Mouse (Mus musculus) liver, embryonic 14.5 days (tissue): Measurements from ENCODE around the gene Thegl. TPM values are rescaled to one million over a fixed set of nuclear protein-coding genes. Genes with fewer than 3 reads are reported as not detected.
A peak's percentile ranks its signal among the peaks of the same experiment; 100 is the strongest.

Experiments used
- ATAC-seq: fragments of 200-750 bp; cut with Nextera tagmentation; 2 replicates; pipeline ENCODE4 v1.8.0; 2017; ENCODE audit warnings: moderate number of reproducible peaks, mild to moderate bottlenecking, moderate library complexity; ENCODE audit not compliant: insufficient read depth
- DNase-seq, 3 experiments: peaks; one replicate each; pipeline ENCODE4 v3.0.0-alpha.2; 2012 to 2013; ENCODE audit warnings: low read depth in 3 of 3, low spot score in 3 of 3
- H3K27ac ChIP-seq: fragments of 300-500 bp; sonication (generic); 2 replicates; pipeline ENCODE4 v1.5.1; 2014; ENCODE audit warnings: moderate library complexity, mild to moderate bottlenecking, control low read depth, inconsistent platforms
- H3K27me3 ChIP-seq: fragments of 300-500 bp; sonication (generic); 2 replicates; pipeline ENCODE4 v1.6.1; 2014; ENCODE audit warnings: mild to moderate bottlenecking, low read length, moderate library complexity; ENCODE audit not compliant: control insufficient read depth, insufficient read depth
- H3K36me3 ChIP-seq: fragments of 300-500 bp; sonication (generic); replicated peaks from 2 replicates; pipeline ENCODE4 v1.6.1; 2014; ENCODE audit warnings: low read depth; ENCODE audit not compliant: control insufficient read depth, insufficient read depth
- H3K4me1 ChIP-seq, 2 experiments: fragments of 200-500 bp in 1 of 2; fragments of 300-500 bp in 1 of 2; sonication (generic) in 1 of 2; replicated peaks; 2 replicates each; pipeline ENCODE4 v1.6.1; 2012 to 2014; ENCODE audit warnings: antibody characterized with exemption in 1 of 2, inconsistent platforms in 1 of 2, low read length in 1 of 2; ENCODE audit not compliant: control insufficient read depth in 2 of 2, insufficient read depth in 2 of 2
- H3K4me2 ChIP-seq: fragments of 300-500 bp; sonication (generic); 2 replicates; pipeline ENCODE4 v1.6.1; 2014; ENCODE audit warnings: low read depth, mild to moderate bottlenecking, control low read depth, moderate library complexity
- H3K4me3 ChIP-seq, 2 experiments: fragments of 200-500 bp in 1 of 2; fragments of 300-500 bp in 1 of 2; sonication (generic) in 1 of 2; 2 replicates each; pipeline ENCODE4 v1.5.1; 2012 to 2014; ENCODE audit warnings: low read depth in 2 of 2, low read length in 2 of 2, mild to moderate bottlenecking in 2 of 2, control low read depth in 1 of 2, inconsistent platforms in 1 of 2, moderate library complexity in 1 of 2; ENCODE audit not compliant: insufficient read depth in 1 of 2
- H3K9ac ChIP-seq: fragments of 300-500 bp; sonication (generic); replicated peaks from 2 replicates; pipeline ENCODE4 v1.6.1; 2014; ENCODE audit warnings: mild to moderate bottlenecking, control low read depth, moderate library complexity
- H3K9me3 ChIP-seq: fragments of 300-500 bp; sonication (generic); 2 replicates; pipeline ENCODE4 v1.6.1; 2016; ENCODE audit warnings: low read length, mixed read lengths; ENCODE audit not compliant: control insufficient read depth
- CTCF ChIP-seq: IDR thresholded peaks from 2 replicates; pipeline ENCODE4 v1.5.1; 2016; ENCODE audit warnings: antibody characterized with exemption, low read depth, control low read depth
- EP300 ChIP-seq: IDR thresholded peaks from 2 replicates; pipeline ENCODE4 v1.6.1; 2016; ENCODE audit warnings: antibody characterized with exemption, low read depth
- WGBS: fragments of 180-500 bp; shearing (Covaris S2); extraction: QIAGEN DNeasy Blood & Tissue Kit; methylation state at CpG from one replicate; pipeline ENCODE4 v1.1.7; 2014; ENCODE audit not compliant: insufficient replicate concordance; 5-methylcytosine and 5-hydroxymethylcytosine counted together
- polyA plus RNA-seq, 2 experiments: library from polyadenylated mRNA; depleted of rRNA in 1 of 2; stranded (reverse) in 1 of 2; unstranded in 1 of 2; fragments of >200 nt; fragmentation: Nextera tagmentation in 1 of 2; extraction: Ambion mirVana in 1 of 2; gene quantifications; 2 replicates each; pipeline versions ENCODE4 v1.2.1 to v1.2.3; 2012 to 2014

Thegl gene
- polyA plus RNA-seq, 2 experiments: 0.18 to 0.43 TPM

- 74% methylated on average over 5 of the region's 5 CpGs for WGBS
- Histone ChIP-seq H3K4me2 (no peak overlapping the region), H3K36me3 (peaks cover 45% of the 10 kb centered on the region), H3K4me3 (no peak overlapping the region), H3K9me3 (no peaks in the 10 kb centered on the region), H3K9ac (no peak overlapping the region), H3K27me3 (no peaks in the 10 kb centered on the region), H3K4me1 (peaks cover 2% of the 10 kb centered on the region in 2 experiments), H3K27ac (no peak overlapping the region)
- TF ChIP-seq CTCF: peak; percentile 43
- no peak for TF ChIP-seq EP300
- DNase-seq (no peak), ATAC-seq (no peak)
These were observed 17.4 kb upstream of the Thegl start for GRCm38 (mm10) chr5:76998416-76998815.

- 83% methylated on average over 17 of the region's 17 CpGs for WGBS
- no peaks in the 10 kb centered on the region for H3K9me3 ChIP-seq
- no peak overlapping the region for H3K4me2 ChIP-seq
- peaks cover 28% of the 10 kb centered on the region for H3K36me3 ChIP-seq
- no peaks in the 10 kb centered on the region for H3K27me3 ChIP-seq
- ATAC-seq (no peak), DNase-seq (no peak)
- no peak overlapping the region for H3K4me3 ChIP-seq
- H3K4me1 ChIP-seq: no peaks in the 10 kb centered on the region
- H3K9ac ChIP-seq: no peak overlapping the region
- TF ChIP-seq CTCF (no peak), EP300 (no peak)
- H3K27ac ChIP-seq: no peak overlapping the region
These were observed 14.6 kb upstream of the Thegl start for GRCm38 (mm10) chr5:77001192-77001591.

- no peak for TF ChIP-seq CTCF
- TF ChIP-seq EP300: no peak
- H3K36me3 ChIP-seq: peaks cover 6% of the 10 kb centered on the region
- no peak within 1 kb of the TSS for H3K4me2 ChIP-seq
- no peaks in the 10 kb centered on the region for H3K4me1 ChIP-seq
- no peaks in the 10 kb centered on the region for H3K9me3 ChIP-seq
- no peaks in the 10 kb centered on the region for H3K27me3 ChIP-seq
- DNase-seq: no peak
- ATAC-seq: no peak
- 88% methylated on average over 6 of the region's 6 CpGs for WGBS
- H3K27ac ChIP-seq: no peak within 1 kb of the TSS
- no peak within 1 kb of the TSS for H3K9ac ChIP-seq
- H3K4me3 ChIP-seq: no peak within 1 kb of the TSS
These were observed 11.6 kb upstream of the Thegl start, which contains the start of gene Arl9 for GRCm38 (mm10) chr5:77004051-77004821. Gene Arl9, plus strand, starts transcription at chr5:77004055.

GRCm38 (mm10) chr5:77010352-77010751 is 5.5 kb upstream of the Thegl start:
- peaks cover 0 to 6% of the 10 kb centered on the region in 2 experiments; a peak in 3 of 4 replicates for H3K4me1 ChIP-seq
- TF ChIP-seq CTCF: no peak
- peak; percentile 49; the same call in 1 of the 2 replicates for TF ChIP-seq EP300
- WGBS: 50% methylated on average over 9 of the region's 9 CpGs
- no peaks in the 10 kb centered on the region for H3K9me3 ChIP-seq
- ATAC-seq: peak; percentile 48; the same call in 1 of the 2 replicates
- no peak overlapping the region for H3K27ac ChIP-seq
- DNase-seq: no peak
- H3K4me3 ChIP-seq: no peak overlapping the region
- no peak overlapping the region for H3K9ac ChIP-seq
- no peak overlapping the region for H3K4me2 ChIP-seq
- no peaks in the 10 kb centered on the region for H3K27me3 ChIP-seq
- H3K36me3 ChIP-seq: no peaks in the 10 kb centered on the region

GRCm38 (mm10) chr5:77011082-77011481 is 4.7 kb upstream of the Thegl start:
- 16% methylated on average over 3 of the region's 3 CpGs for WGBS
- ATAC-seq (peak; percentile 65), DNase-seq (no peak)
- TF ChIP-seq EP300 (peak; percentile 82), CTCF (no peak)
- H3K27ac ChIP-seq: no peak overlapping the region
- H3K9me3 ChIP-seq: no peaks in the 10 kb centered on the region
- H3K36me3 ChIP-seq: no peaks in the 10 kb centered on the region
- H3K4me3 ChIP-seq: no peak overlapping the region
- peaks cover 0 to 6% of the 10 kb centered on the region in 2 experiments; a peak in 3 of 4 replicates for H3K4me1 ChIP-seq
- no peaks in the 10 kb centered on the region for H3K27me3 ChIP-seq
- H3K9ac ChIP-seq: no peak overlapping the region
- H3K4me2 ChIP-seq: no peak overlapping the region
